Mouse (Mus musculus) myocyte (in vitro differentiated cells): ENCODE results near the gene Sec16b. TPM values are rescaled to one million over a fixed set of nuclear protein-coding genes. Genes with fewer than 3 reads are reported as not detected.

Source experiments
- H3K27me3 ChIP-seq: one replicate; pipeline ENCODE4 v1.6.1; 2011; ENCODE audit not compliant: control insufficient read depth, insufficient read depth, insufficient read length
- H3K36me3 ChIP-seq: one replicate; pipeline ENCODE4 v1.6.1; 2011; ENCODE audit not compliant: control insufficient read depth, insufficient read depth
- H3K4me2 ChIP-seq: one replicate; pipeline ENCODE4 v1.6.1; 2011; ENCODE audit warnings: low read depth, control low read depth
- H3K4me3 ChIP-seq: one replicate; pipeline ENCODE4 v1.5.1; 2011; ENCODE audit warnings: mild to moderate bottlenecking, control low read depth, moderate library complexity
- H3K79me2 ChIP-seq: one replicate; pipeline ENCODE4 v1.6.1; 2011; ENCODE audit not compliant: control insufficient read depth, insufficient read depth
- H3ac ChIP-seq: one replicate; pipeline ENCODE4 v1.6.1; 2011; ENCODE audit not compliant: control insufficient read depth, insufficient read length
- CEBPB ChIP-seq: IDR thresholded peaks from 2 replicates; pipeline ENCODE4 v1.6.1; 2011; ENCODE audit warnings: mild to moderate bottlenecking, moderate library complexity; ENCODE audit not compliant: poor library complexity, insufficient read depth, severe bottlenecking
- E2F4 ChIP-seq: IDR thresholded peaks from one replicate; pipeline ENCODE4 v1.6.1; 2011; ENCODE audit warnings: mild to moderate bottlenecking, control low read depth, moderate library complexity; ENCODE audit not compliant: insufficient read depth
- MAX ChIP-seq: IDR thresholded peaks from one replicate; pipeline ENCODE4 v1.6.1; 2011; ENCODE audit warnings: low read depth, mild to moderate bottlenecking, control low read depth
- MYOD1 ChIP-seq, 3 experiments: IDR thresholded peaks; one replicate each; pipeline ENCODE4 v1.6.1; 2011; ENCODE audit warnings: control low read depth in 2 of 3, low read depth in 2 of 3, mild to moderate bottlenecking in 2 of 3, moderate library complexity in 1 of 3; ENCODE audit not compliant: insufficient read length in 2 of 3, control insufficient read depth in 1 of 3
- MYOG ChIP-seq, 3 experiments: IDR thresholded peaks; one replicate each; pipeline ENCODE4 v1.6.1; 2011; ENCODE audit warnings: control low read depth in 2 of 3, low read depth in 2 of 3, mild to moderate bottlenecking in 2 of 3; ENCODE audit not compliant: insufficient read length in 2 of 3, control insufficient read depth in 1 of 3, insufficient read depth in 1 of 3
- POLR2A ChIP-seq: IDR thresholded peaks from one replicate; pipeline ENCODE4 v1.6.1; 2011; ENCODE audit warnings: low read depth, mild to moderate bottlenecking, control low read depth, moderate library complexity; ENCODE audit not compliant: insufficient read length
- POLR2AphosphoS2 ChIP-seq: IDR thresholded peaks from one replicate; pipeline ENCODE4 v1.6.1; 2011; ENCODE audit warnings: low read depth, control low read depth; ENCODE audit not compliant: insufficient read length
- REST ChIP-seq: IDR thresholded peaks from one replicate; pipeline ENCODE4 v1.6.1; 2011; ENCODE audit warnings: mild to moderate bottlenecking, control low read depth, moderate library complexity; ENCODE audit not compliant: insufficient read depth, insufficient read length
- SRF ChIP-seq: IDR thresholded peaks from one replicate; pipeline ENCODE4 v1.6.1; 2011; ENCODE audit warnings: low read depth; ENCODE audit not compliant: control insufficient read depth, insufficient read length
- TCF12 ChIP-seq: IDR thresholded peaks from one replicate; pipeline ENCODE4 v1.6.1; 2011; ENCODE audit warnings: mild to moderate bottlenecking, control low read depth; ENCODE audit not compliant: poor library complexity, insufficient read depth, severe bottlenecking
- TCF3 ChIP-seq: IDR thresholded peaks from one replicate; pipeline ENCODE4 v1.6.1; 2011; ENCODE audit warnings: low read depth, control low read depth; ENCODE audit not compliant: insufficient read length
- USF1 ChIP-seq: IDR thresholded peaks from one replicate; pipeline ENCODE4 v1.6.1; 2011; ENCODE audit warnings: low read depth, mild to moderate bottlenecking, control low read depth, moderate library complexity
- polyA plus RNA-seq: library from polyadenylated mRNA; unstranded; fragments of >200 nt; fragmentation: generic; extraction: Trizol; gene quantifications from one replicate; pipeline ENCODE4 v1.2.1, GENCODE M21; 2012; ENCODE audit warnings: missing spikeins

Gene Sec16b
- polyA plus RNA-seq, 1 experiment: 4.3 TPM

- no peak overlapping the region for H3K4me2 ChIP-seq
- H3ac ChIP-seq: no peak overlapping the region
- no peaks in the 10 kb centered on the region for H3K79me2 ChIP-seq
- H3K4me3 ChIP-seq: no peak overlapping the region
- no peak for TF ChIP-seq USF1
- no peak for TF ChIP-seq POLR2A
- TF ChIP-seq CEBPB: no peak
- TF ChIP-seq E2F4: no peak
- no peak for TF ChIP-seq TCF12
- no peak for TF ChIP-seq TCF3
- no peak for TF ChIP-seq MAX
- TF ChIP-seq REST: no peak
- no peak for TF ChIP-seq SRF
- TF ChIP-seq MYOD1 (IDR thresholded peaks at IDR 0.05; ENCODE audit: control insufficient read depth in 1 of 3, insufficient read length in 2 of 3, low read depth in 2 of 3): no peak
- TF ChIP-seq MYOG (IDR thresholded peaks at IDR 0.05; ENCODE audit: control insufficient read depth in 1 of 3, insufficient read depth in 1 of 3, insufficient read length in 2 of 3, low read depth in 2 of 3): no peak
- no peak for TF ChIP-seq POLR2AphosphoS2
- H3K36me3 ChIP-seq: no peaks in the 10 kb centered on the region
- H3K27me3 ChIP-seq: no peaks in the 10 kb centered on the region
These were observed 44.2 kb upstream of the Sec16b start for GRCm38 (mm10) chr1:157462336-157462735.

GRCm38 (mm10) chr1:157465194-157465593 lies 41.3 kb upstream of the Sec16b start:
- TF ChIP-seq MYOG (IDR thresholded peaks at IDR 0.05; ENCODE audit: control insufficient read depth in 1 of 3, insufficient read depth in 1 of 3, insufficient read length in 2 of 3, low read depth in 2 of 3): no peak
- no peak for TF ChIP-seq CEBPB
- no peak for TF ChIP-seq REST
- TF ChIP-seq MYOD1 (IDR thresholded peaks at IDR 0.05; ENCODE audit: control insufficient read depth in 1 of 3, insufficient read length in 2 of 3, low read depth in 2 of 3): no peak
- TF ChIP-seq SRF: no peak
- no peak for TF ChIP-seq TCF12
- Histone ChIP-seq H3K4me3 (no peak overlapping the region), H3K27me3 (no peaks in the 10 kb centered on the region), H3K36me3 (no peaks in the 10 kb centered on the region), H3ac (no peak overlapping the region), H3K79me2 (no peaks in the 10 kb centered on the region), H3K4me2 (no peak overlapping the region)

GRCm38 (mm10) chr1:157467866-157468265 lies 38.7 kb upstream of the Sec16b start:
- no peak overlapping the region for H3ac ChIP-seq
- TF ChIP-seq TCF12: no peak
- no peak for TF ChIP-seq MAX
- TF ChIP-seq SRF: no peak
- TF ChIP-seq MYOD1 (IDR thresholded peaks at IDR 0.05; ENCODE audit: control insufficient read depth in 1 of 3, insufficient read length in 2 of 3, low read depth in 2 of 3): no peak
- TF ChIP-seq USF1: no peak
- TF ChIP-seq MYOG (IDR thresholded peaks at IDR 0.05; ENCODE audit: control insufficient read depth in 1 of 3, insufficient read depth in 1 of 3, insufficient read length in 2 of 3, low read depth in 2 of 3): no peak
- no peak for TF ChIP-seq POLR2A
- no peak for TF ChIP-seq CEBPB
- TF ChIP-seq E2F4: no peak
- H3K27me3 ChIP-seq: no peaks in the 10 kb centered on the region
- H3K36me3 ChIP-seq: no peaks in the 10 kb centered on the region
- no peaks in the 10 kb centered on the region for H3K79me2 ChIP-seq
- H3K4me3 ChIP-seq: no peak overlapping the region
- H3K4me2 ChIP-seq: no peak overlapping the region

- Histone ChIP-seq H3K4me3 (no peak overlapping the region), H3K4me2 (no peak overlapping the region), H3K79me2 (no peaks in the 10 kb centered on the region), H3K36me3 (no peaks in the 10 kb centered on the region), H3ac (no peak overlapping the region), H3K27me3 (no peaks in the 10 kb centered on the region)
- TF ChIP-seq E2F4: no peak
- no peak for TF ChIP-seq POLR2AphosphoS2
- TF ChIP-seq TCF12: no peak
- no peak for TF ChIP-seq CEBPB
- TF ChIP-seq USF1: no peak
- no peak for TF ChIP-seq MAX
- no peak for TF ChIP-seq SRF
- no peak for TF ChIP-seq TCF3
- TF ChIP-seq MYOG (IDR thresholded peaks at IDR 0.05; ENCODE audit: control insufficient read depth in 1 of 3, insufficient read depth in 1 of 3, insufficient read length in 2 of 3, low read depth in 2 of 3): no peak
- TF ChIP-seq REST: no peak
- TF ChIP-seq POLR2A: no peak
- TF ChIP-seq MYOD1 (IDR thresholded peaks at IDR 0.05; ENCODE audit: control insufficient read depth in 1 of 3, insufficient read length in 2 of 3, low read depth in 2 of 3): no peak
These were observed 35.7 kb upstream of the Sec16b start for GRCm38 (mm10) chr1:157470761-157471386.
